Mouse (Mus musculus): ENCODE data around the gene Rprd1b.

- no peak for TF ChIP-seq GATA1 (IDR thresholded peaks at IDR 0.05; ENCODE audit: borderline replicate concordance, low read length)
- no peak for TF ChIP-seq FLI1 (IDR thresholded peaks at IDR 0.05; ENCODE audit: low read length)
Observed at GRCm38 (mm10) chr2:158094846-158095245, 66.5 kb downstream of the Rprd1b start.
